Mouse (Mus musculus) liver, embryonic 14.5 days (tissue): ENCODE measurements around the gene Bcas3.

Experiments
- CTCF ChIP-seq: IDR thresholded peaks from 2 replicates; pipeline ENCODE4 v1.5.1; 2016; ENCODE audit warnings: antibody characterized with exemption, low read depth, control low read depth
- EP300 ChIP-seq: IDR thresholded peaks from 2 replicates; pipeline ENCODE4 v1.6.1; 2016; ENCODE audit warnings: antibody characterized with exemption, low read depth

DNA sequence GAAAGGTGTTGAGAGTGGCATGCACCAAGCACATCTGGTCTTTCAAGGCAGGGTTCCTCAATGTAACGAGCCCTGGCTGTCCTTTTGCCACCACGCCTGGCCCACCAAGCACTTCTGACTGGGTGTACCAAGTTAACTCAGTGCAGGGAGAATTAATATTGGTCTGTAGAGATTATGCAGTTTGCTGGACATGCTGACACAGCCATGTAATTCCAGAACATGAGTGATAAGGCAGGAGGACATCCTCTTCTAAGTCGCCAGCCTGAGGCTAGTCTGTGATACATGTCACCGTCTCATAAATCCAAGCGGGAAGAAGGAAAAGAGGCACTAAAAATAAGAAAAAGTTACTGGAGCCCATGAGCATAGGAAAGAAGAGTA, 101.3 kb downstream of the Bcas3 start:
- TF ChIP-seq EP300 (no peak), CTCF (no peak)
